In genomic region chr19:34262273-34262974, GRCm38 (mm10) we compare ENCODE assay signal across 19 mouse cellular contexts. TPM values are rescaled to one million over a fixed set of nuclear protein-coding genes. Genes with fewer than 3 reads are reported as not detected.
A peak's percentile ranks its signal among the peaks of the same experiment; 100 is the strongest.
DNase-seq lines count a peak whose midpoint lies in the region; ATAC-seq lines count a peak whose summit lies in the region.
"Had no signal": no experiment of that assay in that cellular context is flagged by ENCODE, and none has a peak within 500 bp of the region (broad histone marks: within the 10 kb centered on the region; RNA-seq: fewer than 3 reads in every experiment).

No protein-coding gene starts in this region.

- no peaks in the 10 kb centered on the region for H3K27me3 ChIP-seq in intestine, embryonic 16.5 days (replicated peaks; ENCODE audit: control insufficient read depth, insufficient read depth, low read length)
- H3K27me3 ChIP-seq in intestine, embryonic 15.5 days (replicated peaks): no peaks in the 10 kb centered on the region
- H3K27me3 ChIP-seq: limb, embryonic 15.5 days; neural tube, embryonic 15.5 days had no signal

- no peak overlapping the region for H3K4me2 ChIP-seq in intestine, embryonic 16.5 days (ENCODE audit: low read depth, low read length)
- no peak overlapping the region for H3K4me2 ChIP-seq in intestine, embryonic 15.5 days (replicated peaks)
- H3K4me2 ChIP-seq: limb, embryonic 15.5 days; lung, embryonic 14.5 days; neural tube, embryonic 15.5 days had no signal

- no peaks in the 10 kb centered on the region for H3K9me3 ChIP-seq in intestine, embryonic 16.5 days (ENCODE audit: control insufficient read depth, low read length)
- no peaks in the 10 kb centered on the region for H3K9me3 ChIP-seq in intestine, embryonic 15.5 days
- H3K9me3 ChIP-seq: limb, embryonic 15.5 days; midbrain, embryonic 10.5 days; neural tube, embryonic 15.5 days had no signal

- no peak overlapping the region for H3K27ac ChIP-seq in intestine, embryonic 16.5 days (ENCODE audit: low read length)
- no peak overlapping the region for H3K27ac ChIP-seq in intestine, embryonic 15.5 days
- peak overlapping the region; percentile 84 for H3K27ac ChIP-seq in brown adipose tissue, adult 24 weeks (replicated peaks; ENCODE audit: low read depth, low read length)
- H3K27ac ChIP-seq: limb, embryonic 15.5 days; midbrain, embryonic 10.5 days; neural tube, embryonic 15.5 days had no signal

- H3K4me3 ChIP-seq in intestine, embryonic 16.5 days (ENCODE audit: low read length): no peak overlapping the region
- H3K4me3 ChIP-seq in intestine, embryonic 15.5 days (replicated peaks): no peak overlapping the region
- no peak overlapping the region for H3K4me3 ChIP-seq in brown adipose tissue, adult 24 weeks (ENCODE audit: insufficient read depth, low read depth, low read length)
- H3K4me3 ChIP-seq: limb, embryonic 15.5 days; midbrain, embryonic 10.5 days; neural tube, embryonic 15.5 days had no signal

- no peaks in the 10 kb centered on the region for H3K4me1 ChIP-seq in intestine, embryonic 16.5 days (ENCODE audit: control insufficient read depth, insufficient read depth, low read length)
- H3K4me1 ChIP-seq in intestine, embryonic 15.5 days (replicated peaks): no peaks in the 10 kb centered on the region
- peaks cover 7% of the 10 kb centered on the region; the same call in 1 of the 2 replicates for H3K4me1 ChIP-seq in brown adipose tissue, adult 24 weeks (ENCODE audit: control insufficient read depth, insufficient read depth, insufficient read length, low read length)
- H3K4me1 ChIP-seq: limb, embryonic 15.5 days; midbrain, embryonic 10.5 days; neural tube, embryonic 15.5 days had no signal

- DNase-seq in 3T3-L1 (ENCODE audit: low read depth, low spot score): peak; percentile 62
- DNase-seq in cerebellum, adult 9-11 months: no peak
- DNase-seq: cerebellum, adult 11-12 months; heart, postnatal 10 days; kidney, adult 18-20 months; kidney, postnatal 25 days; lung, embryonic 14.5 days; right cerebral cortex, postnatal 4 days; thymus, postnatal 36 days had no signal

- ATAC-seq in intestine, embryonic 16.5 days: 0 out of 2 replicates have a peak, but pooled peaks have one; percentile 38
- no peak; the same call in 1 of the 2 replicates for ATAC-seq in intestine, embryonic 15.5 days
- ATAC-seq in megakaryocyte, adult 5-6 weeks (ENCODE audit: poor library complexity, severe bottlenecking): peak; percentile 98
- no peak for ATAC-seq in frontal cortex, adult (ENCODE audit: low TSS enrichment)
- ATAC-seq: forebrain, embryonic 16.5 days; hindbrain, embryonic 16.5 days had no signal

- H3K9ac ChIP-seq in intestine, embryonic 16.5 days (ENCODE audit: low read depth, low read length): no peak overlapping the region
- H3K9ac ChIP-seq in intestine, embryonic 15.5 days: no peak overlapping the region
- H3K9ac ChIP-seq: limb, embryonic 15.5 days; lung, embryonic 14.5 days; neural tube, embryonic 15.5 days had no signal

- no peaks in the 10 kb centered on the region for H3K36me3 ChIP-seq in intestine, embryonic 16.5 days (ENCODE audit: control insufficient read depth, insufficient read depth, low read length)
- no peaks in the 10 kb centered on the region for H3K36me3 ChIP-seq in intestine, embryonic 15.5 days
- H3K36me3 ChIP-seq: limb, embryonic 15.5 days; midbrain, embryonic 10.5 days; neural tube, embryonic 15.5 days had no signal

- 74% methylated on average over 2 of the region's 2 CpGs for WGBS in intestine, embryonic 16.5 days
- 87% methylated on average over 2 of the region's 2 CpGs for WGBS in intestine, embryonic 15.5 days

RNA-seq across cellular contexts. Expression of gene Acta2, which starts 7.0 kb away (rescaled TPM):
- polyA plus RNA-seq in intestine, embryonic 16.5 days (2015; fragmentation: Nextera tagmentation; extraction: Ambion mirVana): 1,466 and 1,574 TPM in 2 replicates
- polyA plus RNA-seq in intestine, embryonic 15.5 days (2015; fragmentation: Nextera tagmentation; extraction: Ambion mirVana): 1,375 and 1,410 TPM in 2 replicates
- polyA plus RNA-seq in brown adipose tissue, adult 24 weeks (2012; ENCODE audit: insufficient read depth, insufficient read length, missing spikeins): 24.5 and 30.0 TPM in 2 replicates
- 5.4 and 6.4 TPM in 2 replicates for total RNA-seq in megakaryocyte, adult 5-6 weeks (2015)
- total RNA-seq in megakaryocyte, adult 5-6 weeks (2017): 3.7 and 4.7 TPM in 2 replicates

RNA-seq across cellular contexts. Expression of gene Fas, which starts 28.0 kb away (rescaled TPM):
- 5.8 and 6.4 TPM in 2 replicates for polyA plus RNA-seq in intestine, embryonic 16.5 days (2015; fragmentation: Nextera tagmentation; extraction: Ambion mirVana)
- 3.9 and 4.9 TPM in 2 replicates for polyA plus RNA-seq in intestine, embryonic 15.5 days (2015; fragmentation: Nextera tagmentation; extraction: Ambion mirVana)
- 30.8 and 37.3 TPM in 2 replicates for polyA plus RNA-seq in brown adipose tissue, adult 24 weeks (2012; ENCODE audit: insufficient read depth, insufficient read length, missing spikeins)
- total RNA-seq in megakaryocyte, adult 5-6 weeks (2015): 20.5 and 37.5 TPM in 2 replicates
- 25.1 and 29.8 TPM in 2 replicates for total RNA-seq in megakaryocyte, adult 5-6 weeks (2017)

Comparison
In these comparisons a context has a peak if more than half of its experiments do, and no peak if none do; other contexts are left out.
1. ATAC-seq: peak in intestine, embryonic 16.5 days (single experiment) and megakaryocyte, adult 5-6 weeks (single experiment); none in intestine, embryonic 15.5 days (single experiment) and frontal cortex, adult (single experiment).
2. RNA of gene Acta2, which starts 7.0 kb away (polyA plus RNA-seq): 1,466 to 1,574 TPM in intestine, embryonic 16.5 days and 1,375 to 1,410 TPM in intestine, embryonic 15.5 days; 24.5 to 30.0 TPM in brown adipose tissue, adult 24 weeks; every median in the first group is over 10 times any median in the second.